Mouse (Mus musculus) liver, embryonic 16.5 days (tissue): ENCODE results near the gene Eml1. TPM values are rescaled to one million over a fixed set of nuclear protein-coding genes. Genes with fewer than 3 reads are reported as not detected.

Experiments used
- ATAC-seq: fragments of 200-750 bp; cut with Nextera tagmentation; 2 replicates; pipeline ENCODE4 v1.8.0; 2017; ENCODE audit warnings: low read depth, mild to moderate bottlenecking, moderate number of reproducible peaks, moderate library complexity
- H3K27ac ChIP-seq: fragments of 300-500 bp; sonication (generic); 2 replicates; pipeline ENCODE4 v1.5.1; 2014; ENCODE audit warnings: mild to moderate bottlenecking, low read length
- H3K27me3 ChIP-seq: fragments of 300-500 bp; sonication (generic); 2 replicates; pipeline ENCODE4 v1.6.1; 2014; ENCODE audit warnings: low read depth, low read length, mixed read lengths; ENCODE audit not compliant: control insufficient read depth, insufficient read depth
- H3K36me3 ChIP-seq: fragments of 300-500 bp; sonication (generic); 2 replicates; pipeline ENCODE4 v1.6.1; 2014; ENCODE audit warnings: mild to moderate bottlenecking; ENCODE audit not compliant: control insufficient read depth, insufficient read depth
- H3K4me1 ChIP-seq: fragments of 300-500 bp; sonication (generic); 2 replicates; pipeline ENCODE4 v1.6.1; 2014; ENCODE audit warnings: low read depth, low read length, mixed read lengths; ENCODE audit not compliant: control insufficient read depth
- H3K4me2 ChIP-seq: fragments of 300-500 bp; sonication (generic); 2 replicates; pipeline ENCODE4 v1.6.1; 2014; ENCODE audit warnings: low read depth, low read length, mixed read lengths
- H3K4me3 ChIP-seq: fragments of 300-500 bp; sonication (generic); 2 replicates; pipeline ENCODE4 v1.5.1; 2014; ENCODE audit warnings: low read depth, mild to moderate bottlenecking, low read length
- H3K9ac ChIP-seq: fragments of 300-500 bp; sonication (generic); 2 replicates; pipeline ENCODE4 v1.6.1; 2014; ENCODE audit warnings: low read depth, low read length
- H3K9me3 ChIP-seq: fragments of 300-500 bp; sonication (generic); replicated peaks from 2 replicates; pipeline ENCODE4 v1.6.1; 2016; ENCODE audit warnings: low read length; ENCODE audit not compliant: control insufficient read depth
- WGBS: fragments of 180-500 bp; shearing (Covaris S2); extraction: QIAGEN DNeasy Blood & Tissue Kit; methylation state at CpG from one replicate; pipeline ENCODE4 v1.1.7; 2014; ENCODE audit not compliant: insufficient replicate concordance; 5-methylcytosine and 5-hydroxymethylcytosine counted together
- polyA plus RNA-seq: library from polyadenylated mRNA; unstranded; fragments of >200 nt; fragmentation: Nextera tagmentation; extraction: Ambion mirVana; gene quantifications from 2 replicates; pipeline ENCODE4 v1.2.1, GENCODE M21; 2015

Gene Eml1
- polyA plus RNA-seq, 1 experiment from 2014 or later = 6.4 TPM

GRCm38 (mm10) chr12:108553079-108553478 lies 182.3 kb downstream of the Eml1 start:
- Histone ChIP-seq H3K27ac (no peak overlapping the region), H3K4me2 (no peak overlapping the region), H3K9ac (no peak overlapping the region), H3K4me1 (no peaks in the 10 kb centered on the region; the same call in 1 of the 2 replicates), H3K9me3 (0 out of 2 replicates have a peak, but pooled peaks cover 2% of the 10 kb centered on the region), H3K36me3 (no peaks in the 10 kb centered on the region), H3K4me3 (no peak overlapping the region), H3K27me3 (peaks cover 37% of the 10 kb centered on the region)
- no peak for ATAC-seq
- WGBS = 39% methylated on average over 6 of the region's 6 CpGs

- Histone ChIP-seq H3K27ac (no peak within 1 kb of the TSS), H3K27me3 (peaks cover 37% of the 10 kb centered on the region), H3K9ac (peak within 1 kb of the TSS; percentile 33; the same call in 1 of the 2 replicates), H3K9me3 (no peaks in the 10 kb centered on the region), H3K4me1 (no peaks in the 10 kb centered on the region; the same call in 1 of the 2 replicates), H3K4me3 (peak within 1 kb of the TSS; percentile 56), H3K4me2 (peak within 1 kb of the TSS; percentile 69), H3K36me3 (no peaks in the 10 kb centered on the region)
- 4% methylated on average over 49 of the region's 50 CpGs for WGBS
- peak; percentile 83 for ATAC-seq
Observed at GRCm38 (mm10) chr12:108554120-108554841, 183.5 kb downstream of the Eml1 start, which contains the start of gene Evl. Evl (plus strand) TSS chr12:108554720.

- Histone ChIP-seq H3K4me3 (peak overlapping the region; percentile 56), H3K9ac (peak overlapping the region; percentile 33; the same call in 1 of the 2 replicates), H3K9me3 (no peaks in the 10 kb centered on the region), H3K4me2 (peak overlapping the region; percentile 69), H3K4me1 (no peaks in the 10 kb centered on the region; the same call in 1 of the 2 replicates), H3K36me3 (no peaks in the 10 kb centered on the region), H3K27me3 (peaks cover 37% of the 10 kb centered on the region), H3K27ac (no peak overlapping the region)
- ATAC-seq = peak; percentile 47; the same call in 1 of the 2 replicates
- WGBS = under 1% methylated on average over 56 of the region's 100 CpGs
Observed at GRCm38 (mm10) chr12:108554861-108555556, 184.3 kb downstream of the Eml1 start.

GRCm38 (mm10) chr12:108558194-108558593 lies 187.4 kb downstream of the Eml1 start:
- Histone ChIP-seq H3K27me3 (peaks cover 34% of the 10 kb centered on the region), H3K4me1 (no peaks in the 10 kb centered on the region; the same call in 1 of the 2 replicates), H3K36me3 (no peaks in the 10 kb centered on the region), H3K9ac (no peak overlapping the region), H3K4me3 (no peak overlapping the region), H3K4me2 (no peak overlapping the region), H3K27ac (no peak overlapping the region), H3K9me3 (no peaks in the 10 kb centered on the region)
- ATAC-seq = no peak

- H3K4me2 ChIP-seq = no peak overlapping the region
- 68% methylated on average over 3 of the region's 3 CpGs for WGBS
- H3K27me3 ChIP-seq = no peaks in the 10 kb centered on the region
- no peaks in the 10 kb centered on the region for H3K9me3 ChIP-seq
- no peak overlapping the region for H3K9ac ChIP-seq
- no peaks in the 10 kb centered on the region for H3K36me3 ChIP-seq
- H3K27ac ChIP-seq = no peak overlapping the region
- ATAC-seq = no peak
- no peaks in the 10 kb centered on the region for H3K4me1 ChIP-seq
- H3K4me3 ChIP-seq = no peak overlapping the region
Observed at GRCm38 (mm10) chr12:108563238-108563637, 192.5 kb downstream of the Eml1 start.

- H3K9ac ChIP-seq = no peak overlapping the region
- no peaks in the 10 kb centered on the region for H3K4me1 ChIP-seq
- H3K4me3 ChIP-seq = no peak overlapping the region
- H3K9me3 ChIP-seq = no peaks in the 10 kb centered on the region
- no peak overlapping the region for H3K27ac ChIP-seq
- no peaks in the 10 kb centered on the region for H3K27me3 ChIP-seq
- no peak for ATAC-seq
- H3K4me2 ChIP-seq = no peak overlapping the region
- 71% methylated on average over 12 of the region's 12 CpGs for WGBS
- no peaks in the 10 kb centered on the region for H3K36me3 ChIP-seq
Observed at GRCm38 (mm10) chr12:108564910-108565506, 194.3 kb downstream of the Eml1 start.

- no peaks in the 10 kb centered on the region for H3K27me3 ChIP-seq
- no peaks in the 10 kb centered on the region for H3K36me3 ChIP-seq
- WGBS = 55% methylated on average over 7 of the region's 7 CpGs
- no peak overlapping the region for H3K9ac ChIP-seq
- H3K4me1 ChIP-seq = no peaks in the 10 kb centered on the region
- H3K9me3 ChIP-seq = no peaks in the 10 kb centered on the region
- H3K4me3 ChIP-seq = no peak overlapping the region
- H3K27ac ChIP-seq = no peak overlapping the region
- ATAC-seq = no peak
- H3K4me2 ChIP-seq = no peak overlapping the region
Observed at GRCm38 (mm10) chr12:108579156-108579871, 208.6 kb downstream of the Eml1 start.

- no peak overlapping the region for H3K4me2 ChIP-seq
- no peaks in the 10 kb centered on the region for H3K27me3 ChIP-seq
- H3K9ac ChIP-seq = no peak overlapping the region
- H3K27ac ChIP-seq = no peak overlapping the region
- no peaks in the 10 kb centered on the region for H3K36me3 ChIP-seq
- H3K9me3 ChIP-seq = no peaks in the 10 kb centered on the region
- no peaks in the 10 kb centered on the region for H3K4me1 ChIP-seq
- no peak for ATAC-seq
- no peak overlapping the region for H3K4me3 ChIP-seq
- 56% methylated on average over 1 of the region's 1 CpGs for WGBS
Observed at GRCm38 (mm10) chr12:108583775-108584174, 213.0 kb downstream of the Eml1 start.
